Mouse (Mus musculus): ENCODE measurements around the gene P2rx3. TPM values are rescaled to one million over a fixed set of nuclear protein-coding genes. Genes with fewer than 3 reads are reported as not detected.

The P2rx3 gene
- polyA plus RNA-seq, 1 experiment = 0.27 TPM

- Histone ChIP-seq H3K4me1 (ENCODE audit: control insufficient read depth, insufficient read depth, low read length) (no peaks in the 10 kb centered on the region), H3K4me3 (replicated peaks; ENCODE audit: extremely low read depth, low read depth, low read length) (no peak overlapping the region)
- TF ChIP-seq CTCF (IDR thresholded peaks at IDR 0.05; ENCODE audit: insufficient read depth, low read length) (no peak), POLR2A (IDR thresholded peaks at IDR 0.05; ENCODE audit: borderline replicate concordance, extremely low read depth, low read depth, low read length) (no peak)
- no peak for DNase-seq
- WGBS = 36% methylated on average over 6 of the region's 6 CpGs
Observed at GRCm38 (mm10) chr2:84962906-84963507, 74.3 kb downstream of the P2rx3 start.

- H3K4me1 ChIP-seq (ENCODE audit: control insufficient read depth, insufficient read depth, low read length) = no peaks in the 10 kb centered on the region
- 82% methylated on average over 3 of the region's 3 CpGs for WGBS
- no peak for DNase-seq
- no peak overlapping the region for H3K4me3 ChIP-seq (replicated peaks; ENCODE audit: extremely low read depth, low read depth, low read length)
- TF ChIP-seq POLR2A (IDR thresholded peaks at IDR 0.05; ENCODE audit: borderline replicate concordance, extremely low read depth, low read depth, low read length) = no peak
- TF ChIP-seq CTCF (IDR thresholded peaks at IDR 0.05; ENCODE audit: insufficient read depth, low read length) = no peak
Observed at GRCm38 (mm10) chr2:84961901-84962300, 75.4 kb downstream of the P2rx3 start.

GRCm38 (mm10) chr2:84961300-84961699, 76.0 kb downstream of the P2rx3 start:
- no peak for DNase-seq

GRCm38 (mm10) chr2:84958588-84959264, 78.5 kb downstream of the P2rx3 start:
- no peak for DNase-seq
- TF ChIP-seq CTCF (IDR thresholded peaks at IDR 0.05; ENCODE audit: insufficient read depth, low read length) (no peak), POLR2A (IDR thresholded peaks at IDR 0.05; ENCODE audit: borderline replicate concordance, extremely low read depth, low read depth, low read length) (no peak)

More at GRCm38 (mm10) chr2:84961300-84961699, 76.0 kb downstream of the P2rx3 start:
- TF ChIP-seq CTCF (IDR thresholded peaks at IDR 0.05; ENCODE audit: insufficient read depth, low read length) (peak; percentile 8; the same call in 1 of the 2 replicates), POLR2A (IDR thresholded peaks at IDR 0.05; ENCODE audit: borderline replicate concordance, extremely low read depth, low read depth, low read length) (no peak)
- 27% methylated on average over 2 of the region's 2 CpGs for whole genome bisulfite sequencing
- Histone ChIP-seq H3K4me3 (replicated peaks; ENCODE audit: extremely low read depth, low read depth, low read length) (no peak overlapping the region), H3K4me1 (ENCODE audit: control insufficient read depth, insufficient read depth, low read length) (no peaks in the 10 kb centered on the region)

GRCm38 (mm10) chr2:84956274-84956673, 81.0 kb downstream of the P2rx3 start:
- WGBS = 45% methylated on average over 5 of the region's 5 CpGs
- peak; percentile 83 for TF ChIP-seq CTCF (IDR thresholded peaks at IDR 0.05; ENCODE audit: insufficient read depth, low read length)
- TF ChIP-seq POLR2A (IDR thresholded peaks at IDR 0.05; ENCODE audit: borderline replicate concordance, extremely low read depth, low read depth, low read length) = no peak
- Histone ChIP-seq H3K4me3 (replicated peaks; ENCODE audit: extremely low read depth, low read depth, low read length) (no peak overlapping the region), H3K4me1 (ENCODE audit: control insufficient read depth, insufficient read depth, low read length) (no peaks in the 10 kb centered on the region)
- peak; percentile 47 for DNase-seq

More at GRCm38 (mm10) chr2:84958588-84959264, 78.5 kb downstream of the P2rx3 start:
- WGBS = 83% methylated on average over 11 of the region's 11 CpGs
- no peak overlapping the region for H3K4me3 ChIP-seq (replicated peaks; ENCODE audit: extremely low read depth, low read depth, low read length)
- H3K4me1 ChIP-seq (ENCODE audit: control insufficient read depth, insufficient read depth, low read length) = no peaks in the 10 kb centered on the region

- WGBS = 88% methylated on average over 9 of the region's 9 CpGs
- TF ChIP-seq CTCF (IDR thresholded peaks at IDR 0.05; ENCODE audit: insufficient read depth, low read length) (no peak), POLR2A (IDR thresholded peaks at IDR 0.05; ENCODE audit: borderline replicate concordance, extremely low read depth, low read depth, low read length) (no peak)
- no peak for DNase-seq
- H3K4me1 ChIP-seq (ENCODE audit: control insufficient read depth, insufficient read depth, low read length) = no peaks in the 10 kb centered on the region
- no peak overlapping the region for H3K4me3 ChIP-seq (replicated peaks; ENCODE audit: extremely low read depth, low read depth, low read length)
Observed at GRCm38 (mm10) chr2:84955435-84955834, 81.8 kb downstream of the P2rx3 start.

GRCm38 (mm10) chr2:84952693-84953092, 84.6 kb downstream of the P2rx3 start:
- 72% methylated on average over 4 of the region's 4 CpGs for WGBS
- no peak overlapping the region for H3K4me3 ChIP-seq (replicated peaks; ENCODE audit: extremely low read depth, low read depth, low read length)
- TF ChIP-seq POLR2A (IDR thresholded peaks at IDR 0.05; ENCODE audit: borderline replicate concordance, extremely low read depth, low read depth, low read length) (no peak), CTCF (IDR thresholded peaks at IDR 0.05; ENCODE audit: insufficient read depth, low read length) (no peak)
- peaks cover 2% of the 10 kb centered on the region; the same call in 1 of the 2 replicates for H3K4me1 ChIP-seq (ENCODE audit: control insufficient read depth, insufficient read depth, low read length)
- no peak for DNase-seq

- Histone ChIP-seq H3K4me1 (ENCODE audit: control insufficient read depth, insufficient read depth, low read length) (peaks cover 6% of the 10 kb centered on the region; the same call in 1 of the 2 replicates), H3K4me3 (replicated peaks; ENCODE audit: extremely low read depth, low read depth, low read length) (no peak overlapping the region)
- 69% methylated on average over 1 of the region's 1 CpGs for WGBS
- DNase-seq = no peak
- TF ChIP-seq POLR2A (IDR thresholded peaks at IDR 0.05; ENCODE audit: borderline replicate concordance, extremely low read depth, low read depth, low read length) (no peak), CTCF (IDR thresholded peaks at IDR 0.05; ENCODE audit: insufficient read depth, low read length) (no peak)
Observed at GRCm38 (mm10) chr2:84952251-84952650, 85.0 kb downstream of the P2rx3 start.

GRCm38 (mm10) chr2:84951027-84951426, 86.2 kb downstream of the P2rx3 start:
- DNase-seq = no peak
- Histone ChIP-seq H3K4me1 (ENCODE audit: control insufficient read depth, insufficient read depth, low read length) (peaks cover 10% of the 10 kb centered on the region; the same call in 1 of the 2 replicates), H3K4me3 (replicated peaks; ENCODE audit: extremely low read depth, low read depth, low read length) (no peak overlapping the region)
- WGBS = 82% methylated on average over 8 of the region's 8 CpGs
- TF ChIP-seq POLR2A (IDR thresholded peaks at IDR 0.05; ENCODE audit: borderline replicate concordance, extremely low read depth, low read depth, low read length) (no peak), CTCF (IDR thresholded peaks at IDR 0.05; ENCODE audit: insufficient read depth, low read length) (no peak)

- Histone ChIP-seq H3K4me1 (ENCODE audit: control insufficient read depth, insufficient read depth, low read length) (peaks cover 17% of the 10 kb centered on the region), H3K4me3 (replicated peaks; ENCODE audit: extremely low read depth, low read depth, low read length) (no peak overlapping the region)
- WGBS = 57% methylated on average over 2 of the region's 2 CpGs
- no peak for TF ChIP-seq CTCF (IDR thresholded peaks at IDR 0.05; ENCODE audit: insufficient read depth, low read length)
- TF ChIP-seq POLR2A (IDR thresholded peaks at IDR 0.05; ENCODE audit: borderline replicate concordance, extremely low read depth, low read depth, low read length) = no peak
- DNase-seq = no peak
Observed at GRCm38 (mm10) chr2:84948721-84949120, 88.5 kb downstream of the P2rx3 start.

Other genes with a start within 250 kb of the P2rx3 start
- 45.0 and 47.0 TPM in 2 replicates for gene Ube2l6, start 238.6 kb downstream of the P2rx3 start, polyA plus RNA-seq (2012; rRNA removed)
- gene Smtnl1, start 214.8 kb downstream of the P2rx3 start, polyA plus RNA-seq (2012; rRNA removed) = 3.5 TPM in 1 of 2 replicates, not detected in the other
- gene Timm10, start 210.5 kb downstream of the P2rx3 start, polyA plus RNA-seq (2012; rRNA removed) = 20.2 and 25.1 TPM in 2 replicates
- 3.9 and 7.5 TPM in 2 replicates for gene Slc43a1, start 198.6 kb downstream of the P2rx3 start, polyA plus RNA-seq (2012; rRNA removed)
- gene Rtn4rl2, start 150.8 kb downstream of the P2rx3 start, polyA plus RNA-seq (2012; rRNA removed) = 2.7 and 9.7 TPM in 2 replicates
- 325 and 376 TPM in 2 replicates for gene Slc43a3, start 100.9 kb downstream of the P2rx3 start, polyA plus RNA-seq (2012; rRNA removed)
- gene Prg2, start 57.0 kb downstream of the P2rx3 start, polyA plus RNA-seq (2012; rRNA removed) = 0.15 and 1.2 TPM in 2 replicates
- not detected in 2 replicates for gene Prg3, start 49.2 kb downstream of the P2rx3 start, polyA plus RNA-seq (2012; rRNA removed)
- gene Ssrp1, start 228 bp downstream of the P2rx3 start, polyA plus RNA-seq (2012; rRNA removed) = 72.9 and 97.8 TPM in 2 replicates
- 208 and 218 TPM in 2 replicates for gene Tnks1bp1, start 10.6 kb upstream of the P2rx3 start, polyA plus RNA-seq (2012; rRNA removed)
- gene Aplnr, start 98.8 kb upstream of the P2rx3 start, polyA plus RNA-seq (2012; rRNA removed) = 62.0 and 66.0 TPM in 2 replicates
- 0.14 and 0.21 TPM in 2 replicates for gene Lrrc55, start 159.7 kb upstream of the P2rx3 start, polyA plus RNA-seq (2012; rRNA removed)

Data from lung, adult 2 months (tissue).